Mouse (Mus musculus) layer of hippocampus, adult 8-10 months (tissue): Measurements from ENCODE around the gene Catsper4. TPM values are rescaled to one million over a fixed set of nuclear protein-coding genes. Genes with fewer than 3 reads are reported as not detected.

ENCODE experiments used
- DNase-seq, 2 experiments: peaks; one replicate each; pipeline ENCODE4 v3.0.0; 2022; ENCODE audit warnings: low spot score in 2 of 2
- total RNA-seq, 4 experiments: library from RNA; stranded (reverse); gene quantifications; 2 replicates each; pipeline ENCODE4 v1.2.4; 2022

Gene Catsper4
- total RNA-seq, 4 experiments from 2014 or later = 0.31 TPM; not detected in 3

- DNase-seq = no peak
These were observed 43.5 kb downstream of the Catsper4 start for GRCm38 (mm10) chr4:134183711-134184110.

- DNase-seq = no peak
These were observed 45.4 kb downstream of the Catsper4 start for GRCm38 (mm10) chr4:134181825-134182224.

- DNase-seq = no peak
These were observed 46.1 kb downstream of the Catsper4 start for GRCm38 (mm10) chr4:134181112-134181511.

- DNase-seq = no peak
These were observed 54.8 kb downstream of the Catsper4 start for GRCm38 (mm10) chr4:134172391-134172790.

- no peak for DNase-seq
These were observed 60.3 kb downstream of the Catsper4 start for GRCm38 (mm10) chr4:134166906-134167305.

- no peak for DNase-seq
These were observed 61.4 kb downstream of the Catsper4 start for GRCm38 (mm10) chr4:134165548-134166465.

- DNase-seq = no peak
These were observed 62.2 kb downstream of the Catsper4 start for GRCm38 (mm10) chr4:134165024-134165423.

- no peak for DNase-seq
These were observed 62.6 kb downstream of the Catsper4 start for GRCm38 (mm10) chr4:134164591-134164990.

Other genes starting within 250 kb of the Catsper4 start
- gene Dhdds, start 226.5 kb downstream of the Catsper4 start, total RNA-seq = 10 to 100 TPM; 63.0 to 67.7 (median 66.5) TPM
- gene Lin28a, start 208.5 kb downstream of the Catsper4 start, total RNA-seq = not detected
- gene Zfp683, start 173.5 kb downstream of the Catsper4 start, total RNA-seq = not detected
- gene Crybg2, start 166.6 kb downstream of the Catsper4 start, total RNA-seq = 1 to 10 TPM in 3 of 4 experiments, under 1 TPM in 1; 0.54 to 6.4 (median 3.7) TPM
- gene Cd52, start 132.3 kb downstream of the Catsper4 start, total RNA-seq = 10 to 100 TPM in 2 of 4 experiments, 1 to 10 TPM in 2; 1.2 to 52.4 (median 18.2) TPM
- gene Ubxn11, start 124.8 kb downstream of the Catsper4 start, total RNA-seq = 10 to 100 TPM; 34.7 to 39.5 (median 35.6) TPM
- 100 to 1,000 TPM; 185 to 289 (median 252) TPM for gene Sh3bgrl3, start 98.6 kb downstream of the Catsper4 start, total RNA-seq
- 10 to 100 TPM; 16.6 to 19.8 (median 18.6) TPM for gene Cep85, start 40.3 kb downstream of the Catsper4 start, total RNA-seq
- gene Gm7534, start 24.4 kb downstream of the Catsper4 start, total RNA-seq = not detected
- under 1 TPM; 0.51 to 0.89 (median 0.79) TPM for gene Cnksr1, start 11.0 kb upstream of the Catsper4 start, total RNA-seq
- not detected for gene E130218I03Rik, start 16.3 kb upstream of the Catsper4 start, total RNA-seq
- 10 to 100 TPM in 3 of 4 experiments, 1 to 10 TPM in 1; 9.7 to 11.6 (median 11.2) TPM for gene Zfp593, start 18.2 kb upstream of the Catsper4 start, total RNA-seq
- not detected for gene Gm30191, start 19.6 kb upstream of the Catsper4 start, total RNA-seq
- gene Grrp1, start 26.7 kb upstream of the Catsper4 start, total RNA-seq = 1 to 10 TPM; 3.3 to 4.8 (median 3.5) TPM
- gene Pdik1l, start 60.5 kb upstream of the Catsper4 start, total RNA-seq = 10 to 100 TPM; 14.1 to 20.7 (median 18.6) TPM
- not detected for gene Trim63, start 87.7 kb upstream of the Catsper4 start, total RNA-seq
- gene Slc30a2, start 115.8 kb upstream of the Catsper4 start, total RNA-seq = under 1 TPM in 1 of 4 experiments, not detected in 3; 0.49 TPM
- 10 to 100 TPM; 36.5 to 47.8 (median 42.9) TPM for gene Extl1, start 156.5 kb upstream of the Catsper4 start, total RNA-seq
- 10 to 100 TPM in 1 of 4 experiments, 1 to 10 TPM in 3; 5.5 to 10.5 (median 8.5) TPM for gene Pafah2, start 168.9 kb upstream of the Catsper4 start, total RNA-seq
- 100 to 1,000 TPM; 367 to 422 (median 391) TPM for gene Stmn1, start 240.9 kb upstream of the Catsper4 start, total RNA-seq